Mouse (Mus musculus) MEL (cell line): Measurements from ENCODE around the gene Zfp382.

Source experiments
- BHLHE40 ChIP-seq: IDR thresholded peaks from 2 replicates; pipeline ENCODE4 v1.6.1; 2012; ENCODE audit warnings: low read depth, mild to moderate bottlenecking, inconsistent platforms, low read length, improper control_type of control experiment, borderline replicate concordance
- CTCF ChIP-seq, 3 experiments: IDR thresholded peaks in 2 of 3; conservative IDR thresholded peaks in 1 of 3; 2 replicates each; pipeline ENCODE4 v1.5.1; 2011 to 2012; ENCODE audit warnings: low read length in 3 of 3, low read depth in 2 of 3, mild to moderate bottlenecking in 2 of 3, improper control_type of control experiment in 1 of 3, inconsistent platforms in 1 of 3, mixed read lengths in 1 of 3, moderate library complexity in 1 of 3; ENCODE audit not compliant: control insufficient read depth in 1 of 3, insufficient read depth in 1 of 3, poor library complexity in 1 of 3, severe bottlenecking in 1 of 3
- E2F4 ChIP-seq: IDR thresholded peaks from 2 replicates; pipeline ENCODE4 v1.6.1; 2011; ENCODE audit warnings: low read depth, low read length, improper control_type of control experiment, borderline replicate concordance
- ETS1 ChIP-seq: IDR thresholded peaks from 2 replicates; pipeline ENCODE4 v1.6.1; 2012; ENCODE audit warnings: low read depth, mild to moderate bottlenecking, inconsistent platforms, low read length, improper control_type of control experiment, moderate library complexity
- GATA1 ChIP-seq: IDR thresholded peaks from 2 replicates; pipeline ENCODE4 v1.6.1; 2011; ENCODE audit warnings: low read depth, low read length, improper control_type of control experiment
- MAZ ChIP-seq: IDR thresholded peaks from 2 replicates; pipeline ENCODE4 v1.6.1; 2012; ENCODE audit warnings: low read depth, mild to moderate bottlenecking, inconsistent platforms, low read length, improper control_type of control experiment
- POLR2A ChIP-seq, 2 experiments: IDR thresholded peaks; 2 replicates each; pipeline ENCODE4 v1.6.1; 2011 to 2012; ENCODE audit warnings: low read length in 2 of 2, mild to moderate bottlenecking in 2 of 2, control low read depth in 1 of 2, improper control_type of control experiment in 1 of 2, low read depth in 1 of 2, moderate library complexity in 1 of 2; ENCODE audit not compliant: control insufficient read depth in 1 of 2, insufficient read depth in 1 of 2, poor library complexity in 1 of 2
- TBP ChIP-seq: IDR thresholded peaks from 2 replicates; pipeline ENCODE4 v1.8.0; 2011; ENCODE audit warnings: low read depth, low read length, improper control_type of control experiment
- USF1 ChIP-seq: IDR thresholded peaks from 2 replicates; pipeline ENCODE4 v1.6.1; 2014; ENCODE audit warnings: low read depth, mild to moderate bottlenecking, inconsistent platforms, low read length, improper control_type of control experiment, moderate library complexity
- ZMIZ1 ChIP-seq: IDR thresholded peaks from 2 replicates; pipeline ENCODE4 v1.6.1; 2012; ENCODE audit warnings: low read depth, mild to moderate bottlenecking, inconsistent platforms, low read length, improper control_type of control experiment, moderate library complexity
- ZNF384 ChIP-seq: IDR thresholded peaks from 2 replicates; pipeline ENCODE4 v1.6.1; 2012; ENCODE audit warnings: low read depth, mild to moderate bottlenecking, inconsistent platforms, low read length, improper control_type of control experiment

DNA sequence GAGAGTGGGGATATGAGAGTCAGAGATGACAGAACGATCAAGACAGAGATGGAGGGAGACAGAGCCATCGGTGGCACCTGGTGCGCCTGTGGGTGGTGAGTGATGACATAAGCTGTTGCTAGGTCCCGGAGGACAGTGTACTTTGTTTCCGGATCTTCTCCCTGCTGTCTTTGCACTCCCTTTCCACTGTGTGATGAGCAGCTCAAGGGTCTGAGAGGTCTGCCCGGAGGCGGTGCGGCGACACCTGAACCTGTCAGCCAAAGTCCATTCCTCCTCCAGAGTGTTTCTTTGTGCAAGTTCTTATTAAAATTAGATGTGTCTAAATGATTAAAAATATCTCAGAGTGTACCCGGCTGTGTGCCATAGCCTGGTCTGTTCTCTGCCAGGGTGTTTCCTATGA lies 15.1 kb downstream of the Zfp382 start:
- no peak for TF ChIP-seq CTCF (IDR thresholded peaks at IDR 0.05 in 2 of 3, conservative IDR thresholded peaks at IDR 0.05 in 1 of 3; ENCODE audit: control insufficient read depth in 1 of 3, insufficient read depth in 1 of 3, low read depth in 2 of 3, low read length in 3 of 3, poor library complexity in 1 of 3, severe bottlenecking in 1 of 3)
- no peak for TF ChIP-seq ZNF384
- TF ChIP-seq MAZ = no peak
- no peak for TF ChIP-seq POLR2A (IDR thresholded peaks at IDR 0.05; ENCODE audit: control insufficient read depth in 1 of 2, insufficient read depth in 1 of 2, low read depth in 1 of 2, low read length in 2 of 2, poor library complexity in 1 of 2)
- TF ChIP-seq USF1 = no peak
- no peak for TF ChIP-seq GATA1
- no peak for TF ChIP-seq E2F4
- TF ChIP-seq TBP = no peak
- TF ChIP-seq ETS1 = no peak
- no peak for TF ChIP-seq BHLHE40
- no peak for TF ChIP-seq ZMIZ1
